Mouse (Mus musculus) hindbrain, embryonic 10.5 days (tissue): ENCODE measurements around the gene Tyro3. TPM values are rescaled to one million over a fixed set of nuclear protein-coding genes. Genes with fewer than 3 reads are reported as not detected.

Source experiments
- DNase-seq: peaks from one replicate; pipeline ENCODE4 v3.0.0-alpha.2; 2017; ENCODE audit warnings: low spot score
- H3K27ac ChIP-seq: fragments of 300-500 bp; sonication (generic); 2 replicates; pipeline ENCODE4 v1.5.1; 2016; ENCODE audit warnings: mild to moderate bottlenecking, moderate library complexity
- H3K27me3 ChIP-seq: fragments of 300-500 bp; sonication (generic); 2 replicates; pipeline ENCODE4 v1.6.1; 2016; ENCODE audit warnings: mild to moderate bottlenecking; ENCODE audit not compliant: poor library complexity, insufficient read depth, severe bottlenecking
- H3K36me3 ChIP-seq: fragments of 300-500 bp; sonication (generic); 2 replicates; pipeline ENCODE4 v1.6.1; 2016; ENCODE audit warnings: mild to moderate bottlenecking, moderate library complexity
- H3K4me1 ChIP-seq: fragments of 300-500 bp; sonication (generic); replicated peaks from 2 replicates; pipeline ENCODE4 v1.6.1; 2016; ENCODE audit warnings: mild to moderate bottlenecking
- H3K4me3 ChIP-seq: fragments of 300-500 bp; sonication (generic); 2 replicates; pipeline ENCODE4 v1.5.1; 2016; ENCODE audit warnings: mild to moderate bottlenecking, moderate library complexity
- H3K9me3 ChIP-seq: fragments of 300-500 bp; sonication (generic); 2 replicates; pipeline ENCODE4 v1.6.1; 2016; ENCODE audit warnings: mild to moderate bottlenecking, moderate library complexity
- WGBS: fragments of 180-500 bp; shearing (Covaris S2); methylation state at CpG from one replicate; pipeline ENCODE4 v1.1.7; 2016; 5-methylcytosine and 5-hydroxymethylcytosine counted together
- polyA plus RNA-seq: library from polyadenylated mRNA; unstranded; fragments of >200 nt; fragmentation: Nextera tagmentation; extraction: Ambion mirVana; gene quantifications from 2 replicates; pipeline ENCODE4 v1.2.1, GENCODE M21; 2016

Tyro3 gene
- polyA plus RNA-seq = 21.5 and 23.5 TPM in 2 replicates

GRCm38 (mm10) chr2:119797279-119797783 is at the start of gene Tyro3:
TSS of gene Tyro3 (plus strand) at chr2:119797733.
- 59% methylated on average over 5 of the region's 5 CpGs for WGBS
- H3K4me3 ChIP-seq = no peak within 1 kb of the TSS

GRCm38 (mm10) chr2:119749260-119749659 is 48.3 kb upstream of the Tyro3 start:
- Histone ChIP-seq H3K27me3 (peaks cover 96% of the 10 kb centered on the region), H3K4me3 (no peak overlapping the region), H3K9me3 (no peaks in the 10 kb centered on the region), H3K27ac (no peak overlapping the region), H3K36me3 (no peaks in the 10 kb centered on the region), H3K4me1 (peaks cover 9% of the 10 kb centered on the region)
- DNase-seq = no peak
- WGBS = 68% methylated on average over 13 of the region's 13 CpGs

More at GRCm38 (mm10) chr2:119797279-119797783, at the start of gene Tyro3:
- Histone ChIP-seq H3K27ac (no peak within 1 kb of the TSS), H3K27me3 (peaks cover 44% of the 10 kb centered on the region), H3K36me3 (no peaks in the 10 kb centered on the region; the same call in 1 of the 2 replicates), H3K9me3 (no peaks in the 10 kb centered on the region), H3K4me1 (peaks cover 38% of the 10 kb centered on the region)
- DNase-seq = no peak

GRCm38 (mm10) chr2:119757601-119758100 is 39.9 kb upstream of the Tyro3 start:
- peak overlapping the region; percentile 65 for H3K4me3 ChIP-seq
- H3K4me1 ChIP-seq = peaks cover 18% of the 10 kb centered on the region
- WGBS = 3% methylated on average over 31 of the region's 31 CpGs
- H3K27me3 ChIP-seq = peaks cover 98% of the 10 kb centered on the region
- DNase-seq = peak; percentile 53
- no peaks in the 10 kb centered on the region for H3K36me3 ChIP-seq
- H3K27ac ChIP-seq = peak overlapping the region; percentile 69
- H3K9me3 ChIP-seq = no peaks in the 10 kb centered on the region

- peak overlapping the region; percentile 65 for H3K4me3 ChIP-seq
- under 1% methylated on average over 77 of the region's 77 CpGs for WGBS
- H3K36me3 ChIP-seq = peaks cover 2% of the 10 kb centered on the region; the same call in 1 of the 2 replicates
- peak; percentile 53 for DNase-seq
- peaks cover 18% of the 10 kb centered on the region for H3K4me1 ChIP-seq
- H3K27ac ChIP-seq = peak overlapping the region; percentile 69
- H3K9me3 ChIP-seq = no peaks in the 10 kb centered on the region
- peaks cover 95% of the 10 kb centered on the region for H3K27me3 ChIP-seq
These were observed 39.3 kb upstream of the Tyro3 start for GRCm38 (mm10) chr2:119758101-119758843.

- Histone ChIP-seq H3K4me3 (peak overlapping the region; percentile 65), H3K36me3 (peaks cover 11% of the 10 kb centered on the region), H3K27ac (no peak overlapping the region), H3K27me3 (peaks cover 86% of the 10 kb centered on the region), H3K9me3 (no peaks in the 10 kb centered on the region), H3K4me1 (peaks cover 18% of the 10 kb centered on the region)
- WGBS = 5% methylated on average over 44 of the region's 44 CpGs
- peak; percentile 43 for DNase-seq
These were observed 38.4 kb upstream of the Tyro3 start for GRCm38 (mm10) chr2:119758844-119759835.

- DNase-seq = no peak
- 15% methylated on average over 9 of the region's 9 CpGs for WGBS
- H3K27ac ChIP-seq = no peak within 1 kb of the TSS
- peak within 1 kb of the TSS; percentile 65; the same call in 1 of the 2 replicates for H3K4me3 ChIP-seq
- H3K4me1 ChIP-seq = peaks cover 18% of the 10 kb centered on the region
- H3K36me3 ChIP-seq = peaks cover 22% of the 10 kb centered on the region
- no peaks in the 10 kb centered on the region for H3K9me3 ChIP-seq
- peaks cover 76% of the 10 kb centered on the region for H3K27me3 ChIP-seq
These were observed 37.3 kb upstream of the Tyro3 start, which contains the start of gene Ltk for GRCm38 (mm10) chr2:119760251-119760650. TSS of gene Ltk (minus strand) at chr2:119760431.

- no peak for DNase-seq
- H3K36me3 ChIP-seq = peaks cover 40% of the 10 kb centered on the region
- WGBS = 74% methylated on average over 1 of the region's 1 CpGs
- no peak overlapping the region for H3K4me3 ChIP-seq
- peaks cover 57% of the 10 kb centered on the region for H3K27me3 ChIP-seq
- H3K27ac ChIP-seq = no peak overlapping the region
- H3K9me3 ChIP-seq = no peaks in the 10 kb centered on the region
- H3K4me1 ChIP-seq = peaks cover 18% of the 10 kb centered on the region
These were observed 35.3 kb upstream of the Tyro3 start for GRCm38 (mm10) chr2:119762276-119762675.

GRCm38 (mm10) chr2:119763924-119764323 is 33.6 kb upstream of the Tyro3 start:
- 82% methylated on average over 4 of the region's 4 CpGs for WGBS
- H3K27ac ChIP-seq = no peak overlapping the region
- no peaks in the 10 kb centered on the region for H3K9me3 ChIP-seq
- peaks cover 53% of the 10 kb centered on the region for H3K36me3 ChIP-seq
- H3K4me1 ChIP-seq = peaks cover 3% of the 10 kb centered on the region; the same call in 1 of the 2 replicates
- no peak overlapping the region for H3K4me3 ChIP-seq
- DNase-seq = no peak
- H3K27me3 ChIP-seq = peaks cover 40% of the 10 kb centered on the region

- 96% methylated on average over 6 of the region's 6 CpGs for WGBS
- H3K36me3 ChIP-seq = peaks cover 86% of the 10 kb centered on the region
These were observed 30.3 kb upstream of the Tyro3 start for GRCm38 (mm10) chr2:119767246-119767645.

GRCm38 (mm10) chr2:119787206-119787883 is 10.2 kb upstream of the Tyro3 start, which contains the start of gene Rpap1:
TSS of gene Rpap1 (minus strand) at chr2:119787537.
- H3K36me3 ChIP-seq = peaks cover 27% of the 10 kb centered on the region
- no peaks in the 10 kb centered on the region for H3K9me3 ChIP-seq
- peak; percentile 89 for DNase-seq
- no peaks in the 10 kb centered on the region for H3K27me3 ChIP-seq
- peaks cover 14% of the 10 kb centered on the region for H3K4me1 ChIP-seq
- under 1% methylated on average over 44 of the region's 44 CpGs for WGBS
- H3K27ac ChIP-seq = peak within 1 kb of the TSS; percentile 91
- peak within 1 kb of the TSS; percentile 70 for H3K4me3 ChIP-seq

More at GRCm38 (mm10) chr2:119767246-119767645, 30.3 kb upstream of the Tyro3 start:
- H3K4me1 ChIP-seq = no peaks in the 10 kb centered on the region
- no peak for DNase-seq
- H3K4me3 ChIP-seq = no peak overlapping the region
- no peak overlapping the region for H3K27ac ChIP-seq
- no peaks in the 10 kb centered on the region for H3K9me3 ChIP-seq
- H3K27me3 ChIP-seq = peaks cover 7% of the 10 kb centered on the region

- peaks cover 14% of the 10 kb centered on the region for H3K4me1 ChIP-seq
- H3K27me3 ChIP-seq = no peaks in the 10 kb centered on the region
- peaks cover 6% of the 10 kb centered on the region for H3K36me3 ChIP-seq
- H3K9me3 ChIP-seq = no peaks in the 10 kb centered on the region
- no peak overlapping the region for H3K4me3 ChIP-seq
- H3K27ac ChIP-seq = no peak overlapping the region
- WGBS = 85% methylated on average over 2 of the region's 2 CpGs
- DNase-seq = no peak
These were observed 7.5 kb upstream of the Tyro3 start for GRCm38 (mm10) chr2:119789996-119790395.
